Mouse (Mus musculus) CH12.LX (cell line): Measurements from ENCODE around the gene Tmed1.

Experiments
- CTCF ChIP-seq, 2 experiments: IDR thresholded peaks in 1 of 2; conservative IDR thresholded peaks in 1 of 2; 2 replicates each; pipeline ENCODE4 v1.5.1; 2011 to 2012; ENCODE audit warnings: low read depth in 2 of 2, low read length in 2 of 2, improper control_type of control experiment in 1 of 2, inconsistent platforms in 1 of 2, mild to moderate bottlenecking in 1 of 2, moderate library complexity in 1 of 2
- ETS1 ChIP-seq: conservative IDR thresholded peaks from 2 replicates; pipeline ENCODE4 v1.6.1; 2012; ENCODE audit warnings: low read depth, mild to moderate bottlenecking, inconsistent platforms, low read length, improper control_type of control experiment, moderate library complexity
- USF1 ChIP-seq: IDR thresholded peaks from 2 replicates; pipeline ENCODE4 v1.6.1; 2014; ENCODE audit warnings: low read depth, mild to moderate bottlenecking, inconsistent platforms, low read length, improper control_type of control experiment

DNA sequence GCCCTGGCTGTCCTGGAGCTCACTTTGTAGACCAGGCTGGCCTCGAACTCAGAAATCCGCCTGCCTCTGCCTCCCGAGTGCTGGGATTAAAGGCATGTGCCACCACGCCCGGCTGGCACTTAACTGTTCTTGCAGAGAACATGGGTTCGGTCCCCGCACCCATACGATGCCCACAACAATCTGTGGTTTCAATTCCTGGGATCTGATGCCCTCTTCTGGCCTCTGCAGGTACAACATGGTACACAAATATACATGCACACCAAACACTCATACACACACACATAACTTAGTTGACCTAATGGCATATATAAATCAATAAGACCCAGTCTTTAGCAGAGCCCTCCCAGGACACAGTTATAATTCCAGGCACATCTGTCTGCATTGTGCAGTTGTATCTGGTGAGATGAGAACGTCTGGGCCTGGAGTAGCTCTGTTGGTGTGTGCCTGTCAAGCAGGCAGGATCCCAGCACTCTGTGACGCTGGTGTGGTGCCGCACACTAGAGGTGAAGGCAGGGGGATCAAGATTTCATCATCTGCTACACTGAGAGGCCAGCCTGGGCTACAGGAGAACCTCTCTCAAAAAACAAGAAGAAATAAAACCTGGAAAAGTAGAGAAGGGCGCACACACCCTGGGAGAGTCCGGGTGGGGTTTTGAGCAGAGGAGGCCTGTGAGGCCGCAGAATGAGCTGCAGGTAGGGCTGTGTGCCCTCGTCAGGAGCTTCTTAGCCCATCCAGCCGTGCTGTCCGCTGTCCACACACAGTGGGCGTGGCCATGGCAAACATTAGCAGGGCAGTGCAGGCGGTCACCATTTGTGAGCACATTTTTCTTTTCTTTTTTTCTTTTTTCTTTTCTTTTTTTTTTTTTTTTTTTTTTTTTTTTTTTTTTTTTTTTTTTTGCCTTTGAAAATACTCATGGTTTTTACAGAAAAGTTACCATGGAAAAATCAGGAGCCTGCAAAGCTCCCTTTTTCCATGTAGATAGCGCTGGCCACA lies 40.7 kb downstream of the Tmed1 start:
- TF ChIP-seq CTCF (conservative IDR thresholded peaks at IDR 0.05 in 1 of 2, IDR thresholded peaks at IDR 0.05 in 1 of 2; ENCODE audit: low read depth in 2 of 2, low read length in 2 of 2) (peak; percentile 27 to 66; a peak in 3 of 4 replicates), USF1 (no peak), ETS1 (no peak)
